Mouse (Mus musculus) cerebellum, adult 9-10 months (tissue): ENCODE data around the gene Dennd4c.

Experiments used
- DNase-seq: peaks from one replicate; pipeline ENCODE4 v3.0.0; 2022

The Dennd4c gene

GRCm38 (mm10) chr4:86748336-86749291 lies at the start of gene Dennd4c:
Gene Dennd4c, plus strand, starts transcription at chr4:86748555.
- DNase-seq: peak; percentile 92

- DNase-seq: no peak
Measured at GRCm38 (mm10) chr4:86699161-86699865, 49.0 kb upstream of the Dennd4c start.

GRCm38 (mm10) chr4:86708801-86709200 lies 39.6 kb upstream of the Dennd4c start:
- no peak for DNase-seq

DNA sequence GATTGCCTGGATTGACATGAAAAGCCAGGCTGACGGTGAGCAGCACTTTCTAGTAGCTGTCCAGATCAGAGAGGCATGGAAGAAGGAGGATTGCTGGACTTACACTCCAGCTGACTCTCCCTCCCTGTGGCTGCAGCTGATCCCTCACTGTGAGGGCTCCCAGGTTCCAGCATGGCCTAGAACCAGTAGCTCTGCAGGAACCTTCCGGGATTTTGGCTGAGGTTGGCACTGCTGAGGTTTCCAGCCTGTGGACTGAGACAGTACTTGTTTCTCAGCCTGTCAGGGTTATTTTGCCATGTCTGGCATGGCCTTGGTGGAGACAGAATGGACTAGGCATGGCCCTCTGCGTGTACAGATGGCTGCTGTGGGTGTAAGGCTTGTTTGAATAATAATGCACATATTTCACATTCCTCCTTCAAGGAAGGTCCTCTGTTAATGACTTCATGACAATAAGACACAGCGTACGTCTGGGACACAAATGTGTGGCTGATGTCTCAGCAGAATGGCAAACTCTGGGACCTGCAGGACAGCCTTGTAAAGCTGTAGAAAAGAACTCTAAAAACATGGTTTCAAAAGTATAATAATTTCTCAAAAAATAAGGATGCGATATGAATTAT lies 38.2 kb upstream of the Dennd4c start:
- DNase-seq: peak; percentile 85

DNA sequence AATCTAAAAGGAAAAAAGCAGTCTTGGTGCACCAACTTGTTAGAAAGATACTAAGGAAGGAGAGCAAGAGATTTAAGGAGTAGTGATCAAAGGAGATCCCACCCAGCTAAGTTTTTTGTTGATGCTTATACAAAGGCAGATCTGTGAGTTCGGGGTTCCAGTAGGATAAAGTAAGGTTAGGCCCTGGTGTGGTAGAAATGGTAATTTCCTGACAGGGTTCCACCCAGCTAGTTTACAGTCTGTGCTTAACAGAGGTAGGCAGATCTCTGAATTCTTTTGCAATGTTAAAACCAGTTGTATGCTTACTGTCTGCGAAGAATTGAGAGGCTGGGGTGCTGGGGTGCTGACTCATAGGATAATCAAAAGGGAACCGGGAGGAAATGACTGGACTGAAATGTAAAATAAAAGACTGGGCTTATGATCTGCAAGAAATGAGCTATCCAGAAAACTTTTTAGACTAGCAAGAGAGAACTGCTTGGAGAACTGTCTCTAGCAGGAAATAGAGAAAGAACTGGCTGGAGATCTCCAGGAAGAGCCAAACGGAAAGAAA lies 37.6 kb upstream of the Dennd4c start:
- no peak for DNase-seq

DNA sequence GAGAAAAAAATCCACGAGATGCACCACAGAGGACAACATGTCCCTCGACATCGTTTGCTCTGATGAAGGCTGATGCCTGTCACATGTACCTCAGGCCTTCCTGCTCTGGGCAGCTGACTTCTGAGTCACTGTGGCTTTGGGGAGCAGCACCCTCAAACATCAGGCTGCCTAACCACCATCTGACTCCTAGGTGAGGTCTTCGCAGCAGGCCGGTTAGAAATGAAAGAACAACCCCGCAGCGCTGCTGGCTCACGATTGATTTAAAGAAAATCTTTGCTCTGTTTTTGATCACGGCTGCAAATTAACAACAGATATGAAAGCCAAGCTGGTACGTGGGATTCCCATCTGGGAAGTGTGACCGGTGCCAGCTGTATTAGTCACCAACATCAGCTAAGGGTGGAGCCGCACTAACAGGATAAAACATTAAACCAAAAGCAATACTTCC lies 35.6 kb upstream of the Dennd4c start:
- no peak for DNase-seq

GRCm38 (mm10) chr4:86713518-86713917 lies 34.8 kb upstream of the Dennd4c start:
- DNase-seq: no peak

GRCm38 (mm10) chr4:86715341-86715740 lies 33.0 kb upstream of the Dennd4c start:
- no peak for DNase-seq

GRCm38 (mm10) chr4:86717176-86717575 lies 31.2 kb upstream of the Dennd4c start:
- DNase-seq: no peak

DNA sequence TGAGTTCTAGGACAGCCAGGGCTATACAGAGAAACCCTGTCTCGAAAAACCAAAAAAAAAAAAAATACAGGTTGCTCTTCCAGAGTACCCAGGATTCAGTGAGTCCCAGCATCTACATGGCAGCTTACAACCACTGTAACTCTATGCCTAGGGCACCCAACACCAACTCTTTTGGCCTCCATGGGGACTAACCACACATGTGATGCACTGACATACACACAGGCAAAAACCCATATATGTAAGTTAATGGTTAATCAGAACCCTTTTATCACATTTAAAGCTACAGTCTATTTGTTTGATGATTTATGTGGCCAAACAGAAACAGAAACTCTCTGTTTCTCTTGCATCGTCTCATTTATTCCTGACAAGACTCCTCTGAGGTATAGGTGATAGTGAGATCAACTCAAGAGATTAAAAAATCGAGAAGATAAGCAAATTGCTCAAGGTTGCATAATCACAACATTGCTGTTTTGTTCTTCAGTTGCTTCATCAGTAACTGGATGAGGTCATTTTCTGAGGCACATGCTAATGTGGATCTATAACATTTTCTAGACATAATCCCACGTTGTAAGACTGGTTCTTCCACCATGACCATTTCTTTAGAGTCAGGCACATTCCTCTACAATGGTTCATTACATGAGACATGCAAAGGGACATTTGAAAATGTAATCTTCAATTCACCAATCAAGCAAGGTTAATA lies 29.3 kb upstream of the Dennd4c start:
- no peak for DNase-seq

GRCm38 (mm10) chr4:86721856-86722358 lies 26.4 kb upstream of the Dennd4c start:
- no peak for DNase-seq

DNA sequence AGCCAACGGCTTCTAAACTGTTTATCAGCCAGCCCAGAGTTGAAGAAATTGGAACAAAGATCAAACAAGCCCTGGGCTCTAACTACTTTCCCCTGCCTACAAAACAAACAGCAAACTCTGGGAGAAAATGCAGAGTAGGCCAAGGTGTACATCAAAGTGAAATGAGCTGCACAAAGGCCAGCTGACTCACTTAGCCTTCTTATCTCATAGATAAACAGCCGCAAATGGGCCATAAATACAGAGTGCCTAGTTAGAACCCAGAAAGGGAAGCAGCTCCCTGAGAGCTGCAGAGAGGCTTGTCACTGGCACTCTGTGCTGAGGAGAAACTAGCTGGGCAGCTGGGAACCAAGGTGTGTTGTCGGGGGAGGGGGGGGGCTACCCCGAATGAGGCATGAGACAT lies 23.2 kb upstream of the Dennd4c start:
- DNase-seq: no peak

DNA sequence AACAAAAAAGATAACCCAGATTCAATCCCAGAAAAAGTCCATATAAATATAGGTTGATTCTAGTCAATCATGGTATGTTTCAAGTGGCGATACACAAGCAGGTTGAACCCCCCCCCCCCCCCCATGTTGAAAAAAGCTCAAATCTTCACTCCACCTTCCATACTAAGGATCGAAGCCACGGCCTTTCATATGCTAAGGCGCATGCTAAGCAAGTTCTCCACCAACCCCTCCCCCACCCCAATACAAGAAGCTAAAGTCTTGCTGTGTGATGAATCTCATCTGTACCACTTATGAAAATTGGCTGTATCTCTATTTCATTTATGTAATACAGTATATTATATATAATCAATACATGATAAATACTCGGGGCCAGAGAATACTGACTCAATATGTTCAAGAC lies 22.2 kb upstream of the Dennd4c start:
- DNase-seq: no peak

DNA sequence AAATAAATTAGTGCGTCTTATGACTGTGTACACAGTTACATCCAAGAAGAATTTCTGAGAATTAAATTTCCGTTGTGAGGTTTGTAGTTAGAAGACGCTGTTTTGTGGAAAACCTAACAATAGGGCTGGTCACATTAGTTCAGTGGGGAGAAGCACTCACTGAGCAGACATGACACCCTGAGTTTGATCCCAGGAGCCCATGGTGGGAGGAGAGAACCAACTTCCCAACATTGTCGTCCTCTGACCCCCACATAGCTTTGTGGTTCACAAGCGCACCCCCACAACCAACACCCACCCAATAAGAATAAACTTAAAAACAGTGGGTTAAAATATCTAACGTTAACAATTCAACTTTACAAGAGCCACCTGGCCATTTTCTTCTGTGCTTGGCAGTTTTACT lies 18.5 kb upstream of the Dennd4c start:
- no peak for DNase-seq

- DNase-seq: no peak
Measured at GRCm38 (mm10) chr4:86734088-86734841, 14.1 kb upstream of the Dennd4c start.

- no peak for DNase-seq
Measured at GRCm38 (mm10) chr4:86739308-86739993, 8.9 kb upstream of the Dennd4c start.

- DNase-seq: peak; percentile 48
Measured at GRCm38 (mm10) chr4:86749361-86749841, 1.0 kb downstream of the Dennd4c start.

DNA sequence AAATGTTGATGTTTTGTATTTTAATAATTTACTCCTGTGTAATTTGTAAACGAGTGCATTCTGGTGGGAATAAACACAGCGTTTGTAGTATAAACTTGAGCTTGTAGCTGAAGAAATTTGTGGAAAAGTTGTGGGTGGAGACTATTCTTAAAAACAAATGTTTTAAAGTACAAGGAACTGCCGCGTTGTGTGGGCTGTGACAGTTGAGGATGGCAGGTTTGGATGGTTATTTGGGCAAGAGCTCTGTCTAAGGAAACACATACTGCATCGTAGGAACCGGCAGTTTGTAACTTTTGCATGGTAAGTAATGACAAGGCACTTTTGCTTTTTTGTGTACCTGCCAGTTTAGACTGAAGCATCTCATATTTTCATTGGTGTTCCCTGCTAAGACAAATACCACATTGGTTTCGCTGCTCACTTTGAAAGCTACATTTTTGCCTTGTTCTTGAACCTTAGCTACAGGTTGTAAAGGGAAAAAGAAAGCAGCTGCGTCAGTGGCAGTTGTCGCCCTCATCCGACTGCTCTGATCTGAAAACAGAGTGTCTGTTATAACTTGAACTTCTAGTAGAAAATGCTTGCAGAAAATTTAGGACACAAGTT lies 2.1 kb downstream of the Dennd4c start:
- DNase-seq: no peak

DNA sequence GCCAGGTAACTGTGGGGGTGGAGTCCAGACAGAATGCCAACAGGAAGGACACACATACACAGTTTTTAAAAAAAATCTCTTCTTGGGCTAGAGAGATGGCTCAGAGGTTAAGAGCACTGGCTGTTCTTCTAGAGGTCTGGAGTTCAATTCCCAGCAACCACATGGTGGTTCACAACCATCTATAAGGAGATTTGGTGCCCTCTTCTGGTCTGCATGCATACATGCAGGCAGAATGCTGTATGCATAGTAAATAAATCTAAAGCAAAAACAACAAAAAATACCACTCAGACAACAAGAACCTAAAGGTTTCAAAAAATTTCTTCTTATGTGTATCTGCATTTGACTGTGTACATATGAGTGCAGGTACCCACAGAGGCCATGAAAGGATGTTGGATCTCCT lies 16.0 kb downstream of the Dennd4c start:
- DNase-seq: no peak

- DNase-seq: no peak
Measured at GRCm38 (mm10) chr4:86777587-86777986, 29.2 kb downstream of the Dennd4c start.
